Mouse (Mus musculus): Measurements from ENCODE around the gene Prr7. TPM values are rescaled to one million over a fixed set of nuclear protein-coding genes. Genes with fewer than 3 reads are reported as not detected.

Gene Prr7
- polyA plus RNA-seq, 1 experiment from 2014 or later: 2.7 TPM

GRCm38 (mm10) chr13:55462965-55463364, 1.1 kb upstream of the Prr7 start:
- Histone ChIP-seq H3K36me3 (ENCODE audit: control insufficient read depth, insufficient read depth, low read length) (peaks cover 40% of the 10 kb centered on the region), H3K4me3 (ENCODE audit: low read depth, low read length) (no peak overlapping the region), H3K27me3 (replicated peaks; ENCODE audit: control insufficient read depth, insufficient read depth, low read length) (no peaks in the 10 kb centered on the region), H3K4me1 (ENCODE audit: control insufficient read depth, insufficient read depth, low read length) (peaks cover 12% of the 10 kb centered on the region), H3K9ac (ENCODE audit: low read depth, low read length) (no peak overlapping the region), H3K27ac (replicated peaks; ENCODE audit: low read depth, low read length) (no peak overlapping the region), H3K4me2 (ENCODE audit: low read depth, low read length) (no peak overlapping the region), H3K9me3 (ENCODE audit: control insufficient read depth, low read length) (no peaks in the 10 kb centered on the region)
- DNase-seq (ENCODE audit: low spot score) (no peak), ATAC-seq (ENCODE audit: low read depth) (no peak)
- 50% methylated on average over 2 of the region's 2 CpGs for WGBS

DNA sequence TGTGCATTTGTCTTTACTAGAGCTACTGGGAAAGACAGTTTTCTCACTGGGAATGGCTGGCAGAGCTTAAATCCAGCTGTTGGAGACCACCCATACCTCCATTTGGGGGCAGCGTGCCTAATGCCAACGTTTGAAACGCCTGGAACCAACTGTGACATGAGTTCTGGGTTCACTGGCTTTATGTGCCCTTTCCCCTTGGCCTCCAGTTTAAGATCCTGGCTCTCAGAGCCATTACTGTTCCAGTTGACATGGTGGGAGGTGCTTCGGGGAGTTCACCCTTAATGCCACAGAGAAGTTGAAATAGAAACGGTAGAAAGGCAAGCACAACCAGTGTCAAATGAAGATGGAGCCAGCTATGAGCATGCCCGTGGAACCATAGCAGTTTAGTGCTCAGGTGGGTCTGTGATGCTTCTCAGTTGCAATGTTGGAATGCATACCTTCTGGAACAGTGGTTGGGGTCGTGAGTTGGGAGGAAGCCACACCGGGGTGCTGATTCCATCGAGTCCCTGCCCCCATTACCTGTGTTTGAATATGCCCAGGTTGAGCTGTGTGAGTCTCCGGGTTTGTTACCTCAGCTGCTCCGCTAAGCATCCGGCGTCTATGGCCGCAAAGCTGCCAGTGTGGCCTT, 554 bp upstream of the Prr7 start:
- H3K4me3 ChIP-seq (ENCODE audit: low read depth, low read length): peak overlapping the region; percentile 83
- no peaks in the 10 kb centered on the region for H3K27me3 ChIP-seq (replicated peaks; ENCODE audit: control insufficient read depth, insufficient read depth, low read length)
- peaks cover 12% of the 10 kb centered on the region for H3K4me1 ChIP-seq (ENCODE audit: control insufficient read depth, insufficient read depth, low read length)
- WGBS: 13% methylated on average over 14 of the region's 14 CpGs
- peak overlapping the region; percentile 84 for H3K4me2 ChIP-seq (ENCODE audit: low read depth, low read length)
- H3K27ac ChIP-seq (replicated peaks; ENCODE audit: low read depth, low read length): no peak overlapping the region; the same call in 1 of the 2 replicates
- H3K9me3 ChIP-seq (ENCODE audit: control insufficient read depth, low read length): no peaks in the 10 kb centered on the region
- H3K36me3 ChIP-seq (ENCODE audit: control insufficient read depth, insufficient read depth, low read length): peaks cover 35% of the 10 kb centered on the region
- peak overlapping the region; percentile 82 for H3K9ac ChIP-seq (ENCODE audit: low read depth, low read length)
- ATAC-seq (ENCODE audit: low read depth): no peak; the same call in 1 of the 2 replicates
- DNase-seq (ENCODE audit: low spot score): no peak

- H3K4me2 ChIP-seq (ENCODE audit: low read depth, low read length): peak overlapping the region; percentile 84
- peaks cover 12% of the 10 kb centered on the region for H3K4me1 ChIP-seq (ENCODE audit: control insufficient read depth, insufficient read depth, low read length)
- H3K9me3 ChIP-seq (ENCODE audit: control insufficient read depth, low read length): no peaks in the 10 kb centered on the region
- 7% methylated on average over 1 of the region's 3 CpGs for WGBS
- peak overlapping the region; percentile 82 for H3K9ac ChIP-seq (ENCODE audit: low read depth, low read length)
- H3K4me3 ChIP-seq (ENCODE audit: low read depth, low read length): peak overlapping the region; percentile 83
- H3K27ac ChIP-seq (replicated peaks; ENCODE audit: low read depth, low read length): peak overlapping the region; percentile 82
- H3K36me3 ChIP-seq (ENCODE audit: control insufficient read depth, insufficient read depth, low read length): peaks cover 18% of the 10 kb centered on the region
- ATAC-seq (ENCODE audit: low read depth): peak; percentile 8; the same call in 1 of the 2 replicates
- no peaks in the 10 kb centered on the region for H3K27me3 ChIP-seq (replicated peaks; ENCODE audit: control insufficient read depth, insufficient read depth, low read length)
- no peak for DNase-seq (ENCODE audit: low spot score)
Measured at GRCm38 (mm10) chr13:55465184-55465583, 1.1 kb downstream of the Prr7 start.

DNA sequence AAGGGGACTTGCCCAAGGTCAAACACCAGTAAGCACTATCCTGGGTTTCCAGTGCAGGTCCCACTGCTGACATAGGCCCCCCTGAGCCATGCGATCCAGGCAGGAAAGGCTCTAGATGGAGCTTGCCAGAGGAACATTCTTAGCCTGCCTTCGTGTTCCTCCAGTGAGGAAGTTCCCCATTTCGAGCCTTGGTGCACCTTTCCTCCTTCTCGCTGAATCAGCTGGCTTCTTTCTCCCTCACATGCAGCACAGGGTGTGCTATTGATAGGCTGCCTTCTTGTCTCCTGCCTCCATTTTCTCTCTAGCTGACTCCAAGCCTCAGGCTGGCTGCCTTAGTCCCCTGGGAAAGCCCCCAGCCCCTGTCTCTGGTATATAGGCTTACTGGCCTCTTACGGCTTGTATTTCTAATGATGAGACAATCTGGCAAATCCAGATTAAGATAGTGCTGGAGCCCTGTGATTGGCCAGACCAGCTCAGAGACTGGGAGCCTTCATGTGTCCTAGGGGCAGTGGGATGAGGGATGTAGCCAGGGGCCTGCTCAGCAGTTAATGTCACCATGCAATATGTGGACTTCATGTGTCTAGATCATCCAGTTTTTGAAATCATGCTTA, 1.9 kb downstream of the Prr7 start:
- WGBS: 72% methylated on average over 5 of the region's 5 CpGs
- H3K4me2 ChIP-seq (ENCODE audit: low read depth, low read length): peak overlapping the region; percentile 84; the same call in 1 of the 2 replicates
- H3K9me3 ChIP-seq (ENCODE audit: control insufficient read depth, low read length): no peaks in the 10 kb centered on the region
- H3K27ac ChIP-seq (replicated peaks; ENCODE audit: low read depth, low read length): no peak overlapping the region
- H3K4me1 ChIP-seq (ENCODE audit: control insufficient read depth, insufficient read depth, low read length): peaks cover 17% of the 10 kb centered on the region
- no peak for ATAC-seq (ENCODE audit: low read depth)
- H3K4me3 ChIP-seq (ENCODE audit: low read depth, low read length): 0 out of 2 replicates have a peak overlapping the region, but pooled peaks have one; percentile 83
- H3K9ac ChIP-seq (ENCODE audit: low read depth, low read length): peak overlapping the region; percentile 82; the same call in 1 of the 2 replicates
- H3K27me3 ChIP-seq (replicated peaks; ENCODE audit: control insufficient read depth, insufficient read depth, low read length): no peaks in the 10 kb centered on the region
- DNase-seq (ENCODE audit: low spot score): no peak
- peaks cover 10% of the 10 kb centered on the region for H3K36me3 ChIP-seq (ENCODE audit: control insufficient read depth, insufficient read depth, low read length)

- Histone ChIP-seq H3K9me3 (ENCODE audit: control insufficient read depth, low read length) (no peaks in the 10 kb centered on the region), H3K9ac (ENCODE audit: low read depth, low read length) (peak overlapping the region; percentile 11; the same call in 1 of the 2 replicates), H3K27ac (replicated peaks; ENCODE audit: low read depth, low read length) (no peak overlapping the region), H3K36me3 (ENCODE audit: control insufficient read depth, insufficient read depth, low read length) (peaks cover 4% of the 10 kb centered on the region; the same call in 1 of the 2 replicates), H3K4me1 (ENCODE audit: control insufficient read depth, insufficient read depth, low read length) (peaks cover 25% of the 10 kb centered on the region), H3K4me3 (ENCODE audit: low read depth, low read length) (no peak overlapping the region), H3K4me2 (ENCODE audit: low read depth, low read length) (no peak overlapping the region), H3K27me3 (replicated peaks; ENCODE audit: control insufficient read depth, insufficient read depth, low read length) (no peaks in the 10 kb centered on the region)
- DNase-seq (ENCODE audit: low spot score) (no peak), ATAC-seq (ENCODE audit: low read depth) (no peak)
- WGBS: 36% methylated on average over 13 of the region's 13 CpGs
Measured at GRCm38 (mm10) chr13:55468851-55469560, 4.9 kb downstream of the Prr7 start.

GRCm38 (mm10) chr13:55470372-55470771, 6.3 kb downstream of the Prr7 start:
- DNase-seq (ENCODE audit: low spot score) (no peak), ATAC-seq (ENCODE audit: low read depth) (no peak)
- WGBS: 71% methylated on average over 9 of the region's 9 CpGs
- H3K9ac ChIP-seq (ENCODE audit: low read depth, low read length): peak overlapping the region; percentile 79; the same call in 1 of the 2 replicates
- H3K4me1 ChIP-seq (ENCODE audit: control insufficient read depth, insufficient read depth, low read length): peaks cover 17% of the 10 kb centered on the region
- no peaks in the 10 kb centered on the region for H3K27me3 ChIP-seq (replicated peaks; ENCODE audit: control insufficient read depth, insufficient read depth, low read length)
- peaks cover 18% of the 10 kb centered on the region for H3K36me3 ChIP-seq (ENCODE audit: control insufficient read depth, insufficient read depth, low read length)
- H3K4me3 ChIP-seq (ENCODE audit: low read depth, low read length): 0 out of 2 replicates have a peak overlapping the region, but pooled peaks have one; percentile 64
- H3K27ac ChIP-seq (replicated peaks; ENCODE audit: low read depth, low read length): no peak overlapping the region
- no peak overlapping the region for H3K4me2 ChIP-seq (ENCODE audit: low read depth, low read length)
- H3K9me3 ChIP-seq (ENCODE audit: control insufficient read depth, low read length): no peaks in the 10 kb centered on the region

GRCm38 (mm10) chr13:55471156-55471818, 7.2 kb downstream of the Prr7 start:
- H3K4me2 ChIP-seq (ENCODE audit: low read depth, low read length): peak overlapping the region; percentile 100
- H3K27ac ChIP-seq (replicated peaks; ENCODE audit: low read depth, low read length): peak overlapping the region; percentile 84
- ATAC-seq (ENCODE audit: low read depth) (peak; percentile 62), DNase-seq (ENCODE audit: low spot score) (peak; percentile 84)
- peaks cover 13% of the 10 kb centered on the region for H3K4me1 ChIP-seq (ENCODE audit: control insufficient read depth, insufficient read depth, low read length)
- no peaks in the 10 kb centered on the region for H3K9me3 ChIP-seq (ENCODE audit: control insufficient read depth, low read length)
- peaks cover 27% of the 10 kb centered on the region for H3K36me3 ChIP-seq (ENCODE audit: control insufficient read depth, insufficient read depth, low read length)
- no peaks in the 10 kb centered on the region for H3K27me3 ChIP-seq (replicated peaks; ENCODE audit: control insufficient read depth, insufficient read depth, low read length)
- peak overlapping the region; percentile 64 for H3K4me3 ChIP-seq (ENCODE audit: low read depth, low read length)
- peak overlapping the region; percentile 79 for H3K9ac ChIP-seq (ENCODE audit: low read depth, low read length)
- under 1% methylated on average over 38 of the region's 54 CpGs for WGBS

DNA sequence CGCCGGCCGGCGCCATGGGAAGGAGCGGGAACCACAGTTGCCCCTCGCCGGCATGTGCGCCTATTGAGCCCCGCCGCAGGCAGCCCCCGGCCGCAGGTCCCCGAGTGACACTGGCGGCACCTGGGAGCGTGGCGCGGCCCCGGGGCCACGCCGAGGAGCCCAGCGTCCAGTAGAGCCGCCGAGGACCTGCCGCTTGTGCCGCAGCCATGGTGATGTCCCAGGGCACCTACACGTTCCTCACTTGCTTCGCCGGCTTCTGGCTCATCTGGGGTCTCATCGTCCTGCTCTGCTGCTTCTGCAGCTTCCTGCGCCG, 7.7 kb downstream of the Prr7 start:
- DNase-seq (ENCODE audit: low spot score) (no peak), ATAC-seq (ENCODE audit: low read depth) (no peak; the same call in 1 of the 2 replicates)
- H3K9me3 ChIP-seq (ENCODE audit: control insufficient read depth, low read length): no peaks in the 10 kb centered on the region
- peak overlapping the region; percentile 100 for H3K4me2 ChIP-seq (ENCODE audit: low read depth, low read length)
- H3K36me3 ChIP-seq (ENCODE audit: control insufficient read depth, insufficient read depth, low read length): peaks cover 32% of the 10 kb centered on the region
- H3K4me3 ChIP-seq (ENCODE audit: low read depth, low read length): peak overlapping the region; percentile 64
- H3K27ac ChIP-seq (replicated peaks; ENCODE audit: low read depth, low read length): peak overlapping the region; percentile 84
- H3K27me3 ChIP-seq (replicated peaks; ENCODE audit: control insufficient read depth, insufficient read depth, low read length): no peaks in the 10 kb centered on the region
- 1% methylated on average over 17 of the region's 31 CpGs for WGBS
- H3K4me1 ChIP-seq (ENCODE audit: control insufficient read depth, insufficient read depth, low read length): peaks cover 13% of the 10 kb centered on the region
- H3K9ac ChIP-seq (ENCODE audit: low read depth, low read length): peak overlapping the region; percentile 79

All from embryonic facial prominence, embryonic 14.5 days (tissue).